Mouse (Mus musculus): ENCODE measurements around the gene Mief1. TPM values are rescaled to one million over a fixed set of nuclear protein-coding genes. Genes with fewer than 3 reads are reported as not detected.
A peak's percentile ranks its signal among the peaks of the same experiment; 100 is the strongest.

The Mief1 gene
- 14.9 and 15.1 TPM in 2 replicates for polyA plus RNA-seq (2012; rRNA removed)

GRCm38 (mm10) chr15:80233733-80234509 lies at the start of gene Mief1:
TSS of gene Mief1 (plus strand) at chr15:80234018.
- Histone ChIP-seq H3K27ac (ENCODE audit: insufficient read depth, low read length) (peak within 1 kb of the TSS; percentile 41; the same call in 1 of the 2 replicates), H3K4me1 (ENCODE audit: control insufficient read depth, insufficient read depth, low read length) (no peaks in the 10 kb centered on the region; the same call in 1 of the 2 replicates), H3K4me3 (ENCODE audit: insufficient read depth, low read length) (peak within 1 kb of the TSS; percentile 87)
- TF ChIP-seq POLR2A (IDR thresholded peaks at IDR 0.05; ENCODE audit: extremely low read depth, insufficient read depth, low read length) (peak; percentile 94), CTCF (IDR thresholded peaks at IDR 0.05; ENCODE audit: extremely low read depth, insufficient read depth, low read length) (no peak)

DNA sequence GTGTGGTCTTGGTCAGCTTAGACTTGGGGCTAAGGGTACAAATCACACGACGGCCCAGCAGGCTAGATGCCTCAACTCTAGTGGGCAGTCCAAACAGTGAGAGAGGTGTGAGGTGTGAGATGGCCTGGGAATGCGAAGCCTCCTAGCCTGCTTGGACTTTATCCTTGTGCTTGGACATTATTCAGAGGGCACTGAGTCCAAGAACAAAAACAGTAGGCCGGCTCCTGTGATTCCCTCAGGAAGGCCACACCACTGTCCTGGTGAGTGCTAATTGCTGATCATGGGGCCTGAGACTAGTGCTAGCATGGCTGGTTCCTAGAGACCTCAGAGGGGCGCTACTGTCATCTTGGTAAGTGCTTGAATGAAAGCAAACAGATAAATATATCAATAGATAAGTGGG lies 44.9 kb upstream of the Mief1 start:
- Histone ChIP-seq H3K4me1 (ENCODE audit: control insufficient read depth, insufficient read depth, low read length) (peaks cover 5% of the 10 kb centered on the region), H3K27ac (ENCODE audit: insufficient read depth, low read length) (no peak overlapping the region; the same call in 1 of the 2 replicates), H3K4me3 (ENCODE audit: insufficient read depth, low read length) (no peak overlapping the region)
- no peak for TF ChIP-seq POLR2A (IDR thresholded peaks at IDR 0.05; ENCODE audit: extremely low read depth, insufficient read depth, low read length)
- no peak for TF ChIP-seq CTCF (IDR thresholded peaks at IDR 0.05; ENCODE audit: extremely low read depth, insufficient read depth, low read length)

DNA sequence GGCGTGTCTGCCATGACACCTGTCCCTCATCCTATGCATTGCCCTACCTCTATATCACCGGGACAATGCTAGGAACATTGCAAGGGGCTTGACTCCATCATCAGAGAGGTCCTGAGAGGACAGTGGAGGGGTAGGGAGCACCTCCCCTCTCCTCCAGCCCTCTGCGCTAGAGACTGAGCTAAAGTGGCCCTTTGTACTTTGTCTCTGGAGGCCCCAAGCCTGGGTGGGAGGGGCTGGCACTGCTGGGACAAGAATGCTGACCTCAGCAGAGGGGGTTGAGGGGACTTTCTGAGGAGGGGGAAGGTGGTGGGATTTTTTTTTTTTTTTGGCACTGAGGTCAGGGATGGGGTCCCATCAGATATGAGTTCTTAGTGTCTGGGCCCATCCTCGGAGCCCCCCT lies 43.7 kb upstream of the Mief1 start:
- Histone ChIP-seq H3K4me3 (ENCODE audit: insufficient read depth, low read length) (no peak overlapping the region), H3K27ac (ENCODE audit: insufficient read depth, low read length) (peak overlapping the region; percentile 40), H3K4me1 (ENCODE audit: control insufficient read depth, insufficient read depth, low read length) (peaks cover 5% of the 10 kb centered on the region)
- TF ChIP-seq CTCF (IDR thresholded peaks at IDR 0.05; ENCODE audit: extremely low read depth, insufficient read depth, low read length) (no peak), POLR2A (IDR thresholded peaks at IDR 0.05; ENCODE audit: extremely low read depth, insufficient read depth, low read length) (no peak)

GRCm38 (mm10) chr15:80191585-80192245 lies 42.1 kb upstream of the Mief1 start:
- Histone ChIP-seq H3K4me3 (ENCODE audit: insufficient read depth, low read length) (no peak overlapping the region), H3K27ac (ENCODE audit: insufficient read depth, low read length) (no peak overlapping the region), H3K4me1 (ENCODE audit: control insufficient read depth, insufficient read depth, low read length) (peaks cover 5% of the 10 kb centered on the region)
- TF ChIP-seq CTCF (IDR thresholded peaks at IDR 0.05; ENCODE audit: extremely low read depth, insufficient read depth, low read length) = no peak
- TF ChIP-seq POLR2A (IDR thresholded peaks at IDR 0.05; ENCODE audit: extremely low read depth, insufficient read depth, low read length) = no peak

GRCm38 (mm10) chr15:80192246-80192585 lies 41.6 kb upstream of the Mief1 start:
- no peak overlapping the region for H3K27ac ChIP-seq (ENCODE audit: insufficient read depth, low read length)
- TF ChIP-seq CTCF (IDR thresholded peaks at IDR 0.05; ENCODE audit: extremely low read depth, insufficient read depth, low read length) = no peak
- TF ChIP-seq POLR2A (IDR thresholded peaks at IDR 0.05; ENCODE audit: extremely low read depth, insufficient read depth, low read length) = no peak
- no peak overlapping the region for H3K4me3 ChIP-seq (ENCODE audit: insufficient read depth, low read length)
- H3K4me1 ChIP-seq (ENCODE audit: control insufficient read depth, insufficient read depth, low read length) = peaks cover 5% of the 10 kb centered on the region

DNA sequence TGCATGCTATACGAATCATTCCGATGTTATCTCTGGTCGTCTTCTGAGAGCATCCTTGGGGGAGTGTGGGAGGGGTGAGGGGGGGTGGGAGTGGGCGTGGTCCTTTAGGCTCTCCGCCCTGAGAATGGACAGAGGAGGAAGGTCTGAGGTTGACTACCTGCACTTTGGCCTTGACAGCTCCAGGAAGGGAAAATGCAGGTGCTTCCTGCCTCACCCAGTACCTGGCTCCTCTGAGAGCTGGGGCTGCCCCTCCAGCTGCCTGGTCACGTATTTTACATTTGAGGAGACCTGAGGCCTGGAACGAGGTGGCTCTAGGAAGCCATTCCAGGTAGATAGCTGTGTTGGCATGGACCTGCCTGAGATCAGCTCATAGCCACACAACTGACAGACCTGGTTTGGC lies 41.0 kb upstream of the Mief1 start:
- peaks cover 5% of the 10 kb centered on the region for H3K4me1 ChIP-seq (ENCODE audit: control insufficient read depth, insufficient read depth, low read length)

DNA sequence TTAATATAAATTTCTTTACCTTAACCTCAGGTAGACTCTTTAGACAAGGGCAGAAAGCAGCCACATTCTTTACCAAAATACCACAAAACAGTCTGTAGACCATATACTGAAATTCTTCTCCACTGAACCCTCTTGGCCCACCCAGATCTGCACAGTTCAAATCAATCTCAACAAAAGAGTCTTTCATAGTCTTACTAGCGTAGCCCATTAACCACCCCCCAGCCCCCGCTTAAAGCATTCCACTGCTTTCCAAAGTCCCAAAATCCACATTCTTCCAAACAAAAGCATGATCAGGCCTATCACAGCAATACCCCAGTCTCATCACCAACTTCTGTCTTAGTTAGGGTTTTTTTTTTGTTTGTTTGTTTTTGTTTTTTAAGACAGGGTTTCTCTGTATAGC lies 34.3 kb upstream of the Mief1 start:
- no peak for TF ChIP-seq CTCF (IDR thresholded peaks at IDR 0.05; ENCODE audit: extremely low read depth, insufficient read depth, low read length)
- no peak for TF ChIP-seq POLR2A (IDR thresholded peaks at IDR 0.05; ENCODE audit: extremely low read depth, insufficient read depth, low read length)
- H3K4me1 ChIP-seq (ENCODE audit: control insufficient read depth, insufficient read depth, low read length) = peaks cover 7% of the 10 kb centered on the region

More for the DNA sequence above, 41.0 kb upstream of the Mief1 start:
- Histone ChIP-seq H3K4me3 (ENCODE audit: insufficient read depth, low read length) (no peak overlapping the region), H3K27ac (ENCODE audit: insufficient read depth, low read length) (no peak overlapping the region)
- no peak for TF ChIP-seq CTCF (IDR thresholded peaks at IDR 0.05; ENCODE audit: extremely low read depth, insufficient read depth, low read length)
- TF ChIP-seq POLR2A (IDR thresholded peaks at IDR 0.05; ENCODE audit: extremely low read depth, insufficient read depth, low read length) = no peak

DNA sequence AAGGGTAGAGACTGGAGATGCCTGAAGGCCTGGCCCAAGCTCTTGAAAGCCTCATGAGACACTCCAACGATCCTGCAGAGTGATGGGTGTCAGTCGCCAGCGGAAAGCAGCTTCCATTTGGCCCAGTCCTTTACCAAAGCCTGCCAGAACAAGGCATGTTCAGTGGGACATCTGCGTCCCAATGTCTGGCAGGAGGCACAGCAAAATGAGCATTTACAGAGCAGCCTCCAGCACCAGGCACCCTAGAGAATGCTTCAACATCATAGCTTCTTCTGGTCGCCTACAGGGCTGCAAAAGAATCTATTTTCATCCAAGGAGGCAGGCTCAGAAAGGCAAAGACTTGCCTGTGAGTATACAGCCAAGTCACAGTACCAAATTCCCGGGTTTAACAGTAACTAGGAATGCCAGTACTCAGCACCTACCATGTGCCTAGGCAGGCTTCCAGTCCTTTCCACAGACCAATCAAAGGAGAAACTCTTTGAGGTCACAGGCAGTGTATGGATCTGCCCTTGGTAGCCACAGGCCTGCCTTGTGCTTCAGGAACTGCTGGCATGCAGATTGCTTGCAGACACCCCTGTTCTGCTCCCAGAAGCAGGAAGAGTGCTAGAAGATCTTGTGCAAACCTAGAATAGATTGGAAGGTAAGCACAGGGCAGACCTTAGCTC lies 31.6 kb upstream of the Mief1 start:
- Histone ChIP-seq H3K4me3 (ENCODE audit: insufficient read depth, low read length) (no peak overlapping the region), H3K4me1 (ENCODE audit: control insufficient read depth, insufficient read depth, low read length) (peaks cover 7% of the 10 kb centered on the region), H3K27ac (ENCODE audit: insufficient read depth, low read length) (peak overlapping the region; percentile 30; the same call in 1 of the 2 replicates)
- TF ChIP-seq CTCF (IDR thresholded peaks at IDR 0.05; ENCODE audit: extremely low read depth, insufficient read depth, low read length) (no peak), POLR2A (IDR thresholded peaks at IDR 0.05; ENCODE audit: extremely low read depth, insufficient read depth, low read length) (0 out of 2 replicates have a peak, but pooled peaks have one; percentile 25)

More for the DNA sequence above, 34.3 kb upstream of the Mief1 start:
- H3K4me3 ChIP-seq (ENCODE audit: insufficient read depth, low read length) = no peak overlapping the region
- no peak overlapping the region for H3K27ac ChIP-seq (ENCODE audit: insufficient read depth, low read length)

DNA sequence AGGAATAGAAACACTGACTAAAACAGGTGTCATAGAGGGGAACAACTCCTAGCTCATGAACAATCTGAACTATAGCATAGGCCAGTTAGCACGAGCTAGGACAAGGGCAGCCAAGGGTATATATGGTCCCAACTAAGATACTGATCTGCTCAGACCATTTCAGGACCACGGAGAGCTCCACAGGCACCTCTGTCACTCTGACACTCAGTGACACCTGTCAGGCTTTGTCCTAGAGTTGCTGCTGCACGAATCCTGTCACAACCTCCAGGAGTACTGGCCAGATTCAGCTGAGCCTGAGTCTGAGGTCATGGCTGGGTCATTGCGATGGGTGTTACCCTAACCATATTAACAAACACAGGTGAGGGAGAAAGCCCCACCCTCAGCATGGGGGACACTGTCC lies 30.4 kb upstream of the Mief1 start:
- Histone ChIP-seq H3K4me3 (ENCODE audit: insufficient read depth, low read length) (no peak overlapping the region), H3K27ac (ENCODE audit: insufficient read depth, low read length) (no peak overlapping the region), H3K4me1 (ENCODE audit: control insufficient read depth, insufficient read depth, low read length) (peaks cover 7% of the 10 kb centered on the region)
- no peak for TF ChIP-seq POLR2A (IDR thresholded peaks at IDR 0.05; ENCODE audit: extremely low read depth, insufficient read depth, low read length)
- TF ChIP-seq CTCF (IDR thresholded peaks at IDR 0.05; ENCODE audit: extremely low read depth, insufficient read depth, low read length) = no peak
